Mouse (Mus musculus): ENCODE data around the gene Cox7a2.

Cox7a2 gene

DNA sequence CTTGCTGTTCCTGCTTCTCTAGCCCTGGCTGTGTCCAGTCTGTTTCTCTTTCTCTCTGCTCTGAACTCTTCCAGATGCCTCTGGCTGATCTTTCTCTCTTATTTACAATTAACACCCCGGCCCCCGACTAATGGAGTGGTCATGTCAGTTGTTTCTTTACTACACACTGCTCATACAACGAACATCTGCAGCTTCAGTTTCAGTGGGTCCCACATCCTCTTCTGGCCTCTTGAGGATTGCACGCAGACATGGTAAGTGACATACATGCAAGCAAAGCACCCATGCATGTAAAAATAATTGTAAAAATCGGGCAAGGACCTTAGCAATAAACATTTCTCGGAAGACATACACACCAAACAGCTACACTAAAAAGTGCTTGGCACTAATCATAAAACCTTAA, 24.1 kb downstream of the Cox7a2 start:
- DNase-seq (ENCODE audit: low read depth, low spot score): no peak

DNA sequence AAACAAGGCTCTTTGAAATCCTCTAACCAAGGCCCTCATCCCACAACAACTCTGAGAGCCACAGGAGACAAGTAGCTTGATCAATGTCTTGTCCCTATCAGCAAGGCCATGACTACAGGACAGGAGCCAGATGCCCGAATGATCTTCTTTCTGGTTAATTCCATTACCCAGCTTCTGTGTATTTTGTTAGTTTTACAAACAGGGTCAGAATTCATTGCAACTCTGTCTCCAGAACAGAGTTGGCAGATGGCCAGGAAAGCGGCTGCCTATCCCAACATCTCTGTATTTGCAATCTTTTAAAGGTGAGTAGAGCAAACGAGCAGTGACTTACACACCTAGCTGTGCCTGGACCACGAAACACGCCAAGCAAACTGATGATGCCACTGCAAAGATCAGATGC, 29.4 kb downstream of the Cox7a2 start:
- DNase-seq (ENCODE audit: low read depth, low spot score): no peak

DNA sequence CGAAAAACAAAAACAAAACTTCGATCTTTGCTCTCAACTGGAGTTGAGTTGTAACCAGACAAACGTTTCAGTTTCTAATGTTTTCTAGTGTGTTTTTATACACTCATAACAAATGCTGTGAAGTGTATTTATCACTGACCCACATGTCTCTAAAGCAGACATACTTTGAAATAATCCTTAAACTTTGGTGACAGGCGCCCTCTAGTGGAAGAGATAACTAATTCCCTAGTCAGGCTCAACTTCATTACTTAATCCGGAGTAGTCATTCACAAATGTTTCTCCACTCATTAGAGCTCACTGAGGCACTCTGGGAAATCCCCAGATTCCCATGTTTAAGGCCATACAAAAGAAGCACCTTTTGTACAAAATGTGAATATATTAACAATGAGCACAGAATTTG, 36.6 kb downstream of the Cox7a2 start:
- DNase-seq (ENCODE audit: low read depth, low spot score): peak; percentile 58

GRCm38 (mm10) chr9:79721056-79721455, 38.6 kb downstream of the Cox7a2 start:
- DNase-seq (ENCODE audit: low read depth, low spot score): peak; percentile 76

DNA sequence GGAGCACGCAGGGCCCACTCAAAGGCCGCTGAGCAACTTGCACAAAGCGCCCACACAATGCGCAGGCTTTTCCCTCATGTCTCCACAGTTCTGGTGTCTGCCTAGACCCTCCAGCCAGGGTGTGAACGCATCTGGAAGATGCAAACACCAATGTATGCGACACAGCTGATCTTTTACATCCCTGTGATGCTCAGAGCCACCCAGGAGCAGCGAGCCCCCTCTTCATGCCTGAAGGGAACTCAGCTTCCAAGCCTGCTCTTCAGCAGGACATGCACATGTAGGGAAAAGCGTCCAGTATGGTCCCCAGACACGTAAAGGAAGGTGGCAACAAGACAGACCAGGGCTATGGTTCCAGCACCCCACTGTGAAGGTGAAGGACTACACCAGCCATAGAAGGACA, 39.5 kb downstream of the Cox7a2 start:
- DNase-seq (ENCODE audit: low read depth, low spot score): no peak

- DNase-seq (ENCODE audit: low read depth, low spot score): no peak
Measured at GRCm38 (mm10) chr9:79719451-79719850, 40.2 kb downstream of the Cox7a2 start.

- peak; percentile 66 for DNase-seq (ENCODE audit: low read depth, low spot score)
Measured at GRCm38 (mm10) chr9:79718481-79719370, 41.0 kb downstream of the Cox7a2 start, which contains the start of gene Col12a1. TSS of gene Col12a1 (minus strand) at chr9:79718831.

GRCm38 (mm10) chr9:79717836-79718475, 41.7 kb downstream of the Cox7a2 start:
- DNase-seq (ENCODE audit: low read depth, low spot score): no peak

- peak; percentile 71 for DNase-seq (ENCODE audit: low read depth, low spot score)
Measured at GRCm38 (mm10) chr9:79716909-79717835, 42.5 kb downstream of the Cox7a2 start.

- no peak for DNase-seq (ENCODE audit: low read depth, low spot score)
Measured at GRCm38 (mm10) chr9:79716496-79716895, 43.2 kb downstream of the Cox7a2 start.

GRCm38 (mm10) chr9:79714471-79715045, 45.1 kb downstream of the Cox7a2 start:
- no peak for DNase-seq (ENCODE audit: low read depth, low spot score)
